Mouse (Mus musculus) olfactory bulb, adult 2 months (tissue): ENCODE data around the gene Atp6v0b.

Source experiments
- CTCF ChIP-seq: fragments of 200-500 bp; IDR thresholded peaks from 2 replicates; pipeline ENCODE4 v1.5.1; 2012; ENCODE audit warnings: low read depth, mild to moderate bottlenecking, low read length, moderate library complexity; ENCODE audit not compliant: insufficient read depth
- POLR2A ChIP-seq: fragments of 200-500 bp; IDR thresholded peaks from 2 replicates; pipeline ENCODE4 v1.6.1; 2012; ENCODE audit warnings: mild to moderate bottlenecking, low read depth, low read length, moderate library complexity; ENCODE audit not compliant: insufficient read depth

DNA sequence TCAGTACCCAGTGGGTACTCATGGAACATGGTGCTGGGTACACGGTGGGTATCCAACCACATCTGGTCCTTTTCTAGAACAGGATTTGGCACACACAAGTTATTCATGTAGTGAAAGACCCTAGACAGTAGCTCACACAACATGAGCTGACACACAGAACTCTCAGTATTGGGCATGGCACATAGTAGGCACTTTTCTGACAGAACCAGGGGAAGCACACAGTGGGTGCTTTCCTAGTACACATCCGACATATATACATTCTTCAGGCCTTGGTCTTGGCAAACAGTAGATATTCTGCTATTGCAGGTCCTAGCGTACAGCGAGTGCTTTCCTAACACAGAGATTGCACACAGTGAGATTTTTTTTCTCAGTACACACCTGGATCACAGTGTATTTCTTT is 40.9 kb downstream of the Atp6v0b start:
- TF ChIP-seq CTCF (no peak), POLR2A (no peak)
